Mouse (Mus musculus): ENCODE results near the gene Il5. TPM values are rescaled to one million over a fixed set of nuclear protein-coding genes. Genes with fewer than 3 reads are reported as not detected.
A peak's percentile ranks its signal among the peaks of the same experiment; 100 is the strongest.

Il5 gene
- polyA plus RNA-seq, 1 experiment from 2014 or later, result not detected

DNA sequence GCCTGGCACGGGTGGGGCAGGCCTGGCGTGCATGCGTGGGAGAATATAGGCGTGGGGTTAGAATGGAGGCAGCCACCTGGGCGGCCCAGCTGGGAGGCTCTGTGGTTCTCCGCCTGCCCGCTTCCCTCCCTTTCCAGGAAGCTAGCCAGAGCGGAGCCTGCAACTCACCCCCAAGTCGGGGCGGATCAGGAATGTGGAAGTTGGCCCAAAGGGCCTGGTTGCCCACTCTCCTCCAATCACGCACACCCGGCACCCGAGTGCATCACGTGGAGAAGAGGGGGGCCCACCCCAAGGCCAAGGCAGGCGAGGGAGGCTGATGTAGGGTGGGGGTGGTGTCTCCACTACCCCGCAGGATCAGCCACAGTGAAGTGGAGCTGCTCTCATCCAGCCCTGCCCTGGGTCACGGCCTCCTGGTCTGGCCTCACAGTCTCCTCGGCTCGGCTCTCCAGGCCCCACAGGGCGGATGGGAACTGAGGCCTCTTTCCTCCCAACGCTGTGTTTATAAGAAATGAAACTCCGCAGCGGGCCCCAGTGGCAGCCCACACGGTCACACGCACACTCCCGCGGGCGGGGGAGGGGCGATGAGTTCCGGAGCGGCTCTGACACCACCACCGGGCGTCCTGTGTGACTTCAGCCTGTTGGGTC lies 43.0 kb downstream of the Il5 start:
- peak overlapping the region; percentile 62 for H3K4me2 ChIP-seq (replicated peaks)
- H3K9ac ChIP-seq, result peak overlapping the region; percentile 48
- no peaks in the 10 kb centered on the region for H3K36me3 ChIP-seq
- peaks cover 29% of the 10 kb centered on the region for H3K4me1 ChIP-seq
- ATAC-seq (ENCODE audit: low FRiP score), result peak; percentile 64
- peak overlapping the region; percentile 31 for H3K4me3 ChIP-seq
- H3K27ac ChIP-seq, result peak overlapping the region; percentile 49; the same call in 1 of the 2 replicates
- peaks cover 63% of the 10 kb centered on the region for H3K27me3 ChIP-seq
- WGBS, result 3% methylated on average over 31 of the region's 33 CpGs
- H3K9me3 ChIP-seq (replicated peaks), result no peaks in the 10 kb centered on the region

- 39% methylated on average over 5 of the region's 5 CpGs for WGBS
- Histone ChIP-seq H3K4me3 (no peak overlapping the region), H3K36me3 (no peaks in the 10 kb centered on the region), H3K27ac (no peak overlapping the region), H3K9me3 (replicated peaks) (no peaks in the 10 kb centered on the region), H3K27me3 (peaks cover 67% of the 10 kb centered on the region), H3K9ac (no peak overlapping the region), H3K4me1 (peaks cover 24% of the 10 kb centered on the region), H3K4me2 (replicated peaks) (no peak overlapping the region)
- ATAC-seq (ENCODE audit: low FRiP score), result no peak
These were observed 44.0 kb downstream of the Il5 start for GRCm38 (mm10) chr11:53764581-53764980.

DNA sequence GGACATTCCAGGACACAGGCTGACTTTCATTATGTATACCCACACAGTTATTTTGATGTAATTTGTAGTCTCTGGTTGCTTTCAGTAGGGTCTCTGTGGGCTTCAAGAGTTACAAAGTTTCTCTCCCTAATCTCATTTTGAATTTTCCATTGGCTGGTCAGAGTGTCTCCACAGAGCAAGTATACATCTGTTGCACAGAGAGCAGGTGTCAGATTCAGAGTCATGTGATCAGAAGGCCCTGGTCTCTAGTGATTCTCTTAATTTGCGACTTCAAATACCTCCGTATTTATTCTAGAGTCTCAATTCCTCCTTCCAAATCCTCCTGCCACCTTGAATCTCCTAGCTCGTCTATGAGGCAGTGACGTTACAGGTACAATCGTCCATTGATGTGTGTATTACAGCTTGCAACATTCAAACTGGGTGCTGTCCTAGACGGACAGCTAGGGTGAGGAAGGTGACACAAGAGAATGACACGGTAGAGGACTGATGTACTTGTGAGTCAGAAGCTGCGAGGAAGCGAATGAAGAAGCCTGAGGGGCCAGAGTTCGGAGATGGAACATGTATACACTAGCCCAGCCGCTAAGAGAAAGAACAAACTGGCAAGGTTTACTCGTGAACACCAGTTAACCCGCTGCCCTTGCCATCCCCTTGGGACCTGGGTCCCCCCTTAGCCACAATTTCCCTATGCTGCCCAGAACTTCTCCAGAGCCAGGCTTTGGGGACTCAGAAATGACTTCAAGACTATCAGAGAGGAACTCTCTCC lies 48.0 kb downstream of the Il5 start:
- Histone ChIP-seq H3K4me1 (peaks cover 11% of the 10 kb centered on the region), H3K27me3 (peaks cover 36% of the 10 kb centered on the region), H3K4me2 (replicated peaks) (no peak overlapping the region), H3K36me3 (no peaks in the 10 kb centered on the region), H3K9me3 (replicated peaks) (no peaks in the 10 kb centered on the region), H3K27ac (no peak overlapping the region), H3K9ac (no peak overlapping the region), H3K4me3 (no peak overlapping the region)
- 75% methylated on average over 13 of the region's 13 CpGs for WGBS
- ATAC-seq (ENCODE audit: low FRiP score), result no peak

DNA sequence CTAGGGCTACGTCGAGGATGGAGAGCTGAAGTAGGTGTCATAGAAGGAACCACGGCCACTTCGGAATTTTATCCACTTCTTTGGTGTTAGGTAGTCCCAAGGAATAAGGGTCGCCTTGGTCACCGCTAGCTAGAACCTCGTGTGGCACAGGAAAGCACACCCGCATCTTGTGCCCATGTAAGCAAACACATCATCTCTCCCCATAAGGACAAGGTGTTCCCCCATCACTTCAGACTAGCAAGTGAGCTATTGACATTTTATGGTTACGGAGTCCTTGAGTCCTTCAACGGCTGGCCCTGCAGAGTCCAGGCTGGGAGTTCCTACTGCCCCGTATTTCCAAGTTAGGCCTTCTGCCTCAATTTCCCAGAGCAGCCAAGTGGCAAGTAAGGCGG lies 48.6 kb downstream of the Il5 start:
- no peak for ATAC-seq (ENCODE audit: low FRiP score)
- peak overlapping the region; percentile 52 for H3K4me3 ChIP-seq
- H3K4me1 ChIP-seq, result peaks cover 5% of the 10 kb centered on the region
- 60% methylated on average over 12 of the region's 12 CpGs for WGBS
- H3K9ac ChIP-seq, result no peak overlapping the region
- peaks cover 32% of the 10 kb centered on the region for H3K27me3 ChIP-seq
- no peaks in the 10 kb centered on the region; the same call in 1 of the 2 replicates for H3K36me3 ChIP-seq
- H3K4me2 ChIP-seq (replicated peaks), result peak overlapping the region; percentile 74
- no peak overlapping the region for H3K27ac ChIP-seq
- no peaks in the 10 kb centered on the region for H3K9me3 ChIP-seq (replicated peaks)

GRCm38 (mm10) chr11:53769760-53770124 lies 49.1 kb downstream of the Il5 start, which contains the start of gene Irf1:
Irf1 (plus strand) TSS chr11:53770014.
- H3K27me3 ChIP-seq, result peaks cover 32% of the 10 kb centered on the region
- H3K4me1 ChIP-seq, result peaks cover 5% of the 10 kb centered on the region
- no peak within 1 kb of the TSS for H3K27ac ChIP-seq
- H3K4me2 ChIP-seq (replicated peaks), result peak within 1 kb of the TSS; percentile 74
- H3K4me3 ChIP-seq, result peak within 1 kb of the TSS; percentile 52
- ATAC-seq (ENCODE audit: low FRiP score), result peak; percentile 94
- peak within 1 kb of the TSS; percentile 53 for H3K9ac ChIP-seq
- whole genome bisulfite sequencing, result 1% methylated on average over 40 of the region's 40 CpGs
- H3K36me3 ChIP-seq, result no peaks in the 10 kb centered on the region; the same call in 1 of the 2 replicates
- H3K9me3 ChIP-seq (replicated peaks), result no peaks in the 10 kb centered on the region

DNA sequence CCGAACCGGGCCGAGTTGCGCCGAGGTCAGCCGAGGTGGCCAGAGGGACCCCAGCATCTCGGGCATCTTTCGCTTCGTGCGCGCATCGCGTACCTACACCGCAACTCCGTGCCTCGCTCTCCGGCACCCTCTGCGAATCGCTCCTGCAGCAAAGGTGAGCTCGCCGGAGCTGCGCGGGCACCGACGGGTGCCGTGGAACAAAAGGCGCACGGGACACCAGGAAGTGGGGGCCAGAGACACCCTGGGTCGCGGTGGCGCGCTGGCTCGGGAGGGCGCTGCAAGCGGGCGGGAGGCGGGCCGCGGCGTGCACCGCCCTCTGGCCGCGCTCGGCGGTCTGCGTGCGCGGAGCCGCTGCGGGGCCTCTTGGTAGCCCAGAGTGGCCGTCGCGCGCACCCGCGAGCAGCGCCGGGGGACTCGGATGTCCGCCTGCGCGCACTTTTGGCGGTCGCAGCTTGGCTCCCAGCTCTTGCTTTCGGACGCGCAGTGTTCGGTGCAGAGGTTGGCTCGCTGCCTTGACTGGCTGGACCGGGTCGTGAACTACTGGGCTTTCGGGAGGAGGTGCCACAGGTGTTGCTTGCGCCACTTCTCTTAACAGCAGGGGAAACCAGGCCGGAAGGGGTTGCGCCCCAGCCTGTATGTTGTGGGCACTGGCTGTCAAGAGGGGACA lies 49.7 kb downstream of the Il5 start:
- peak overlapping the region; percentile 74 for H3K4me2 ChIP-seq (replicated peaks)
- peak overlapping the region; percentile 53 for H3K9ac ChIP-seq
- H3K36me3 ChIP-seq, result no peaks in the 10 kb centered on the region; the same call in 1 of the 2 replicates
- no peaks in the 10 kb centered on the region for H3K9me3 ChIP-seq (replicated peaks)
- peak overlapping the region; percentile 52 for H3K4me3 ChIP-seq
- WGBS, result under 1% methylated on average over 75 of the region's 75 CpGs
- no peak overlapping the region for H3K27ac ChIP-seq
- peaks cover 32% of the 10 kb centered on the region for H3K27me3 ChIP-seq
- peaks cover 5% of the 10 kb centered on the region for H3K4me1 ChIP-seq
- ATAC-seq (ENCODE audit: low FRiP score), result peak; percentile 79

GRCm38 (mm10) chr11:53771001-53771744 lies 50.6 kb downstream of the Il5 start:
- H3K27me3 ChIP-seq, result peaks cover 26% of the 10 kb centered on the region
- peak overlapping the region; percentile 74; the same call in 1 of the 2 replicates for H3K4me2 ChIP-seq (replicated peaks)
- H3K27ac ChIP-seq, result no peak overlapping the region
- 86% methylated on average over 11 of the region's 11 CpGs for WGBS
- no peaks in the 10 kb centered on the region for H3K9me3 ChIP-seq (replicated peaks)
- H3K4me1 ChIP-seq, result peaks cover 5% of the 10 kb centered on the region
- H3K9ac ChIP-seq, result no peak overlapping the region
- H3K36me3 ChIP-seq, result no peaks in the 10 kb centered on the region; the same call in 1 of the 2 replicates
- peak overlapping the region; percentile 52; the same call in 1 of the 2 replicates for H3K4me3 ChIP-seq
- no peak for ATAC-seq (ENCODE audit: low FRiP score)

DNA sequence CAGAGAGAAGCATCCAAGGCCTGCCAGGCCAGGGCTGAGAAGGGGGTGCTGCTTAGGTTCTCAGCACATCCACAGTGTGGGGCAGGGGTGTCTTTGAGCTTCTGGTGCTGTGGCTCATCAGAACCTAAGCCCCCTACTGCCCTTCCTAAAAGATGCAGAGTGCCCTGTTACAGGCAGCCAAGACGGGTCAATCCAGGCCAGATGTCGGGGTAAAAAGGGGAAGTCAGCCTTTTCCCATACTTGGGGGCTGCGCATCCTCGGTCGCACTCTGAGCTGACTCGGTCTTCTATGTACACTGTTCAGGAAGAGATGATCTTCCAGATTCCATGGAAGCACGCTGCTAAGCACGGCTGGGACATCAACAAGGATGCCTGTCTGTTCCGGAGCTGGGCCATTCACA lies 51.9 kb downstream of the Il5 start:
- no peak for ATAC-seq (ENCODE audit: low FRiP score)
- peaks cover 23% of the 10 kb centered on the region for H3K27me3 ChIP-seq

DNA sequence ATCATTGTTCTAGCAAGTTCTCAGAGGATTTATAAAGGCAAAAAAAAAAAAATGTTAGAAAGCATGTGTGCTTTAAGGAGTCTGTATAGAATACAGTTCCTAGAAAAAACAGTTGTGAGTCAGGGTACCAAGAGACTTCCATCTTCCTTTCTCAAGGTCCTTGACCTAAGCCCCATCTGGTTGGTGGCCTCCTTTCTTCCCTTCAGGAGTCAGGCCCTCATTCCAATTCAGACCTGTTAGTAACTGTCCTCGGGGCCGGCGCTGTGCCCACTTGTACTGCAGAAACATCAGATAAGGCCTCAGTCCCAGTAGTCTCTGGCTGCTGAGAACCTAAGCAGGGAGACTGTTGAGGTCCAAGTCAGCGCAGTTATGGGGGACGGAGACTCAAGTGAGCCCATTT lies 52.5 kb downstream of the Il5 start, which contains the start of gene Gm17334:
Gene Gm17334 (minus strand): TSS at position 101 of the 400 bp plus-strand sequence.
- Histone ChIP-seq H3K9ac (no peak within 1 kb of the TSS), H3K27me3 (peaks cover 23% of the 10 kb centered on the region), H3K4me2 (replicated peaks) (no peak within 1 kb of the TSS), H3K27ac (no peak within 1 kb of the TSS), H3K4me3 (no peak within 1 kb of the TSS), H3K36me3 (no peaks in the 10 kb centered on the region; the same call in 1 of the 2 replicates), H3K9me3 (replicated peaks) (no peaks in the 10 kb centered on the region), H3K4me1 (peaks cover 5% of the 10 kb centered on the region)
- 87% methylated on average over 5 of the region's 5 CpGs for WGBS
- no peak for ATAC-seq (ENCODE audit: low FRiP score)

More for the DNA sequence above, 51.9 kb downstream of the Il5 start:
- Histone ChIP-seq H3K9ac (no peak overlapping the region), H3K9me3 (replicated peaks) (no peaks in the 10 kb centered on the region), H3K4me3 (no peak overlapping the region), H3K4me1 (peaks cover 5% of the 10 kb centered on the region), H3K27ac (no peak overlapping the region), H3K4me2 (replicated peaks) (no peak overlapping the region), H3K36me3 (no peaks in the 10 kb centered on the region; the same call in 1 of the 2 replicates)
- 79% methylated on average over 9 of the region's 9 CpGs for WGBS

DNA sequence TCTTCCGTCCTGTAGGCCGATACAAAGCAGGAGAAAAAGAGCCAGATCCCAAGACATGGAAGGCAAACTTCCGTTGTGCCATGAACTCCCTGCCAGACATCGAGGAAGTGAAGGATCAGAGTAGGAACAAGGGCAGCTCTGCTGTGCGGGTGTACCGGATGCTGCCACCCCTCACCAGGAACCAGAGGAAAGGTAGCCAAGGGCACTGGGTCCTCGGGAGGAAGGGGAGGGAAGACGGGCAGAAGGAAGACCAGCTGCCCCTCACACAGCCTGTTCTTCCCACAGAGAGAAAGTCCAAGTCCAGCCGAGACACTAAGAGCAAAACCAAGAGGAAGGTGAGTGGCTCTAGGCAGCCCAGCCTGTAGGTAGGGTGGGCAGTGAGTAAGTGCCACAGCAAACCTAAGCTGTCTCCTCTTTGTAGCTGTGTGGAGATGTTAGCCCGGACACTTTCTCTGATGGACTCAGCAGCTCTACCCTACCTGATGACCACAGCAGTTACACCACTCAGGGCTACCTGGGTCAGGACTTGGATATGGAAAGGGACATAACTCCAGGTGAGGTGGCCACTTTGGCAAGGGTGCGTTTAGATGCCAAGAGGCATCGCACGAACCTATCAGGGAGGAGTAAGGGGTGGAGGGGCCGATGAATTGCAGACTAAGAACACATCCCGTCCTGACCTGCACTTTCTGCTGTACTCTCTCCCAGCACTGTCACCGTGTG lies 53.2 kb downstream of the Il5 start:
- Histone ChIP-seq H3K27ac (no peak overlapping the region), H3K4me2 (replicated peaks) (no peak overlapping the region), H3K36me3 (no peaks in the 10 kb centered on the region; the same call in 1 of the 2 replicates), H3K4me3 (no peak overlapping the region), H3K27me3 (peaks cover 17% of the 10 kb centered on the region), H3K9me3 (replicated peaks) (no peaks in the 10 kb centered on the region), H3K4me1 (peaks cover 5% of the 10 kb centered on the region), H3K9ac (no peak overlapping the region)
- ATAC-seq (ENCODE audit: low FRiP score), result no peak
- 91% methylated on average over 16 of the region's 16 CpGs for WGBS
